Mouse (Mus musculus) lung, embryonic 16.5 days (tissue): ENCODE results near the gene Card19. TPM values are rescaled to one million over a fixed set of nuclear protein-coding genes. Genes with fewer than 3 reads are reported as not detected.
A peak's percentile ranks its signal among the peaks of the same experiment; 100 is the strongest.

Experiments used
- ATAC-seq: fragments of 200-750 bp; cut with Nextera tagmentation; 2 replicates; pipeline ENCODE4 v1.8.0; 2017; ENCODE audit warnings: low read depth, mild to moderate bottlenecking, moderate library complexity
- H3K27ac ChIP-seq: fragments of 300-500 bp; sonication (generic); 2 replicates; pipeline ENCODE4 v1.5.1; 2014; ENCODE audit warnings: mild to moderate bottlenecking, control low read depth, low read length
- H3K27me3 ChIP-seq: fragments of 300-500 bp; sonication (generic); 2 replicates; pipeline ENCODE4 v1.6.1; 2014; ENCODE audit warnings: low read depth, low read length, mixed read lengths; ENCODE audit not compliant: control insufficient read depth, insufficient read depth
- H3K36me3 ChIP-seq: fragments of 300-500 bp; sonication (generic); 2 replicates; pipeline ENCODE4 v1.6.1; 2014; ENCODE audit warnings: low read length; ENCODE audit not compliant: control insufficient read depth, insufficient read depth
- H3K4me1 ChIP-seq: fragments of 300-500 bp; sonication (generic); replicated peaks from 2 replicates; pipeline ENCODE4 v1.6.1; 2014; ENCODE audit warnings: low read length, mixed read lengths; ENCODE audit not compliant: control insufficient read depth, insufficient read depth
- H3K4me2 ChIP-seq: fragments of 300-500 bp; sonication (generic); 2 replicates; pipeline ENCODE4 v1.6.1; 2014; ENCODE audit warnings: low read depth, low read length, control low read depth
- H3K4me3 ChIP-seq: fragments of 300-500 bp; sonication (generic); 2 replicates; pipeline ENCODE4 v1.5.1; 2014; ENCODE audit warnings: mild to moderate bottlenecking, low read length, control low read depth
- H3K9ac ChIP-seq: fragments of 300-500 bp; sonication (generic); 2 replicates; pipeline ENCODE4 v1.6.1; 2014; ENCODE audit warnings: low read length, control low read depth
- H3K9me3 ChIP-seq: fragments of 300-500 bp; sonication (generic); 2 replicates; pipeline ENCODE4 v1.6.1; 2016; ENCODE audit warnings: low read length; ENCODE audit not compliant: control insufficient read depth
- WGBS: fragments of 180-500 bp; shearing (Covaris S2); extraction: QIAGEN DNeasy Blood & Tissue Kit; methylation state at CpG from one replicate; pipeline ENCODE4 v1.1.7; 2014; 5-methylcytosine and 5-hydroxymethylcytosine counted together
- polyA plus RNA-seq: library from polyadenylated mRNA; unstranded; fragments of >200 nt; fragmentation: Nextera tagmentation; extraction: Ambion mirVana; gene quantifications from 2 replicates; pipeline ENCODE4 v1.2.1, GENCODE M21; 2015

Card19 gene
- polyA plus RNA-seq, 1 experiment from 2014 or later = 57.1 TPM

GRCm38 (mm10) chr13:49172335-49172734 is 43.5 kb downstream of the Card19 start:
- Histone ChIP-seq H3K4me2 (no peak overlapping the region), H3K4me1 (no peaks in the 10 kb centered on the region), H3K4me3 (no peak overlapping the region), H3K36me3 (no peaks in the 10 kb centered on the region), H3K9ac (no peak overlapping the region), H3K27me3 (no peaks in the 10 kb centered on the region), H3K27ac (no peak overlapping the region), H3K9me3 (no peaks in the 10 kb centered on the region)
- ATAC-seq = 0 out of 2 replicates have a peak, but pooled peaks have one; percentile 6
- WGBS = 86% methylated on average over 7 of the region's 7 CpGs

- no peaks in the 10 kb centered on the region for H3K9me3 ChIP-seq
- no peak overlapping the region for H3K4me2 ChIP-seq
- WGBS = 63% methylated on average over 1 of the region's 1 CpGs
- H3K27ac ChIP-seq = no peak overlapping the region
- H3K4me1 ChIP-seq = peaks cover 6% of the 10 kb centered on the region; the same call in 1 of the 2 replicates
- H3K36me3 ChIP-seq = no peaks in the 10 kb centered on the region
- H3K4me3 ChIP-seq = no peak overlapping the region
- H3K27me3 ChIP-seq = no peaks in the 10 kb centered on the region
- no peak for ATAC-seq
- H3K9ac ChIP-seq = no peak overlapping the region
These were observed 44.1 kb downstream of the Card19 start for GRCm38 (mm10) chr13:49171729-49172128.

GRCm38 (mm10) chr13:49170623-49171022 is 45.2 kb downstream of the Card19 start:
- Histone ChIP-seq H3K27me3 (no peaks in the 10 kb centered on the region), H3K4me3 (no peak overlapping the region), H3K36me3 (no peaks in the 10 kb centered on the region), H3K4me2 (no peak overlapping the region), H3K9me3 (no peaks in the 10 kb centered on the region), H3K9ac (no peak overlapping the region), H3K4me1 (peaks cover 6% of the 10 kb centered on the region; the same call in 1 of the 2 replicates), H3K27ac (no peak overlapping the region)
- WGBS = 86% methylated on average over 11 of the region's 11 CpGs
- ATAC-seq = no peak

- Histone ChIP-seq H3K36me3 (no peaks in the 10 kb centered on the region), H3K9me3 (no peaks in the 10 kb centered on the region), H3K9ac (no peak overlapping the region), H3K4me1 (peaks cover 6% of the 10 kb centered on the region; the same call in 1 of the 2 replicates), H3K27me3 (no peaks in the 10 kb centered on the region), H3K4me3 (no peak overlapping the region), H3K4me2 (no peak overlapping the region), H3K27ac (no peak overlapping the region)
- ATAC-seq = peak; percentile 65
- WGBS = 13% methylated on average over 17 of the region's 17 CpGs
These were observed 46.2 kb downstream of the Card19 start for GRCm38 (mm10) chr13:49169448-49170207.

GRCm38 (mm10) chr13:49167081-49167480 is 48.8 kb downstream of the Card19 start:
- no peaks in the 10 kb centered on the region for H3K9me3 ChIP-seq
- peaks cover 8% of the 10 kb centered on the region; the same call in 1 of the 2 replicates for H3K4me1 ChIP-seq
- H3K4me3 ChIP-seq = no peak overlapping the region
- no peak overlapping the region for H3K27ac ChIP-seq
- 52% methylated on average over 9 of the region's 9 CpGs for WGBS
- ATAC-seq = peak; percentile 29; the same call in 1 of the 2 replicates
- no peak overlapping the region for H3K4me2 ChIP-seq
- no peaks in the 10 kb centered on the region for H3K36me3 ChIP-seq
- no peak overlapping the region for H3K9ac ChIP-seq
- H3K27me3 ChIP-seq = no peaks in the 10 kb centered on the region

GRCm38 (mm10) chr13:49163645-49164044 is 52.2 kb downstream of the Card19 start:
- Histone ChIP-seq H3K4me1 (peaks cover 8% of the 10 kb centered on the region; the same call in 1 of the 2 replicates), H3K4me2 (no peak overlapping the region), H3K27me3 (no peaks in the 10 kb centered on the region), H3K4me3 (no peak overlapping the region), H3K9ac (no peak overlapping the region), H3K36me3 (no peaks in the 10 kb centered on the region), H3K27ac (no peak overlapping the region), H3K9me3 (no peaks in the 10 kb centered on the region)
- no peak for ATAC-seq
- WGBS = 31% methylated on average over 7 of the region's 7 CpGs

GRCm38 (mm10) chr13:49162722-49163121 is 53.1 kb downstream of the Card19 start:
- WGBS = 66% methylated on average over 4 of the region's 4 CpGs
- ATAC-seq = no peak
- no peaks in the 10 kb centered on the region for H3K36me3 ChIP-seq

GRCm38 (mm10) chr13:49161236-49161635 is 54.6 kb downstream of the Card19 start:
- Histone ChIP-seq H3K4me1 (peaks cover 2% of the 10 kb centered on the region; the same call in 1 of the 2 replicates), H3K4me3 (no peak overlapping the region), H3K4me2 (no peak overlapping the region), H3K36me3 (no peaks in the 10 kb centered on the region), H3K9ac (no peak overlapping the region), H3K27ac (no peak overlapping the region), H3K9me3 (no peaks in the 10 kb centered on the region), H3K27me3 (no peaks in the 10 kb centered on the region)
- ATAC-seq = no peak
- WGBS = 57% methylated on average over 2 of the region's 2 CpGs

More at GRCm38 (mm10) chr13:49162722-49163121, 53.1 kb downstream of the Card19 start:
- no peak overlapping the region for H3K4me3 ChIP-seq
- H3K9ac ChIP-seq = no peak overlapping the region
- no peaks in the 10 kb centered on the region for H3K9me3 ChIP-seq
- H3K4me1 ChIP-seq = peaks cover 8% of the 10 kb centered on the region; the same call in 1 of the 2 replicates
- H3K27ac ChIP-seq = no peak overlapping the region
- no peaks in the 10 kb centered on the region for H3K27me3 ChIP-seq
- H3K4me2 ChIP-seq = no peak overlapping the region

- no peak overlapping the region for H3K9ac ChIP-seq
- H3K4me2 ChIP-seq = no peak overlapping the region
- no peak overlapping the region for H3K4me3 ChIP-seq
- H3K27me3 ChIP-seq = no peaks in the 10 kb centered on the region
- no peak overlapping the region for H3K27ac ChIP-seq
- WGBS = 64% methylated on average over 10 of the region's 10 CpGs
- no peak for ATAC-seq
- no peaks in the 10 kb centered on the region for H3K4me1 ChIP-seq
- no peaks in the 10 kb centered on the region for H3K9me3 ChIP-seq
- no peaks in the 10 kb centered on the region for H3K36me3 ChIP-seq
These were observed 57.7 kb downstream of the Card19 start for GRCm38 (mm10) chr13:49158040-49158713.
